Comparison of ENCODE assay signal across 7 mouse cellular contexts in the genomic region with DNA sequence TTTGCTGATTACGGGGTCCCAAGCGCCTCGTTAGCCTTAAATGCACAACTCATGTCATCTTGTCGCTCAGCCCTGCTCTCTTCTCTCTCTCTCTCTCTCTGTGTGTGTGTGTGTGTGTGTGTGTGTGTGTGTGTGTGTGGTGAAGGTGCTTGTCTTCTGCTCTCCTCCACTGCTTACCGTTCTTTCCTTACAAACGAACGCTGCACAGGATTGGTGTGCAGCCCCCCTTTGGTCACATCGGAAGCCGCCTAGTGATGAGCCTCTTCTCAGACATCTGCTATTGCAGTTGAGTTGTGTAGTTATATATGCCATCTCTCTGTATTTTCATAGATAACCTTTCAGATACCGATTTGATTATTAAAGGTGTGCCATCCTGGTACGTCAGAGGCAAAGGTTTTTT. TPM values are rescaled to one million over a fixed set of nuclear protein-coding genes. Genes with fewer than 3 reads are reported as not detected.
DNase-seq lines count a peak whose midpoint lies in the region; ATAC-seq and TF ChIP-seq lines count a peak whose summit lies in the region.

No protein-coding gene starts in this region.

- H3K9ac ChIP-seq in lung, embryonic 14.5 days = peak overlapping the region; percentile 54; the same call in 1 of the 2 replicates
- peak overlapping the region; percentile 68; the same call in 1 of the 2 replicates for H3K9ac ChIP-seq in embryonic facial prominence, embryonic 12.5 days
- peak overlapping the region; percentile 97 for H3K9ac ChIP-seq in neural tube, embryonic 12.5 days

- TF ChIP-seq CTCF in lung, embryonic 14.5 days (IDR thresholded peaks at IDR 0.05; ENCODE audit: low read depth) = no peak

- DNase-seq in lung, embryonic 14.5 days = no peak
- no peak for DNase-seq in lung, postnatal 14 days
- DNase-seq in c-Kit-positive CD71-positive TER-119-positive erythroid progenitor cells, embryonic 14.5 days (ENCODE audit: low spot score) = no peak
- no peak for DNase-seq in kidney, postnatal 4 days

- H3K4me1 ChIP-seq in lung, embryonic 14.5 days (ENCODE audit: insufficient read depth) = no peaks in the 10 kb centered on the region; the same call in 1 of the 2 replicates
- H3K4me1 ChIP-seq in embryonic facial prominence, embryonic 12.5 days = peaks cover 3% of the 10 kb centered on the region; the same call in 1 of the 2 replicates
- H3K4me1 ChIP-seq in neural tube, embryonic 12.5 days = peaks cover 22% of the 10 kb centered on the region

- peak overlapping the region; percentile 97 for H3K4me2 ChIP-seq in lung, embryonic 14.5 days
- peak overlapping the region; percentile 100 for H3K4me2 ChIP-seq in embryonic facial prominence, embryonic 12.5 days (replicated peaks)
- peak overlapping the region; percentile 61 for H3K4me2 ChIP-seq in neural tube, embryonic 12.5 days (replicated peaks)

- ATAC-seq in lung, embryonic 14.5 days (ENCODE audit: insufficient read depth) = no peak
- 0 out of 2 replicates have a peak, but pooled peaks have one; percentile 2 for ATAC-seq in embryonic facial prominence, embryonic 12.5 days (ENCODE audit: insufficient number of reproducible peaks, insufficient read depth, low FRiP score, low TSS enrichment)
- ATAC-seq in inflammation-experienced regulatory T-cells, adult 6 months = peak; percentile 7
- ATAC-seq in neural tube, embryonic 12.5 days (ENCODE audit: low FRiP score, low read depth) = no peak; the same call in 1 of the 2 replicates

- no peaks in the 10 kb centered on the region for H3K36me3 ChIP-seq in lung, embryonic 14.5 days (ENCODE audit: insufficient read depth)
- H3K36me3 ChIP-seq in embryonic facial prominence, embryonic 12.5 days = no peaks in the 10 kb centered on the region
- H3K36me3 ChIP-seq in neural tube, embryonic 12.5 days = no peaks in the 10 kb centered on the region

- no peaks in the 10 kb centered on the region for H3K9me3 ChIP-seq in lung, embryonic 14.5 days (ENCODE audit: low read depth, low read length)
- no peaks in the 10 kb centered on the region for H3K9me3 ChIP-seq in embryonic facial prominence, embryonic 12.5 days
- no peaks in the 10 kb centered on the region for H3K9me3 ChIP-seq in neural tube, embryonic 12.5 days

- H3K27ac ChIP-seq in lung, embryonic 14.5 days (ENCODE audit: low read depth) = no peak overlapping the region
- H3K27ac ChIP-seq in embryonic facial prominence, embryonic 12.5 days = peak overlapping the region; percentile 75; the same call in 1 of the 2 replicates
- peak overlapping the region; percentile 97; the same call in 1 of the 2 replicates for H3K27ac ChIP-seq in neural tube, embryonic 12.5 days

- peak overlapping the region; percentile 62 for H3K4me3 ChIP-seq in lung, embryonic 14.5 days (ENCODE audit: low read depth, low read length)
- peak overlapping the region; percentile 75 for H3K4me3 ChIP-seq in embryonic facial prominence, embryonic 12.5 days
- peak overlapping the region; percentile 98 for H3K4me3 ChIP-seq in neural tube, embryonic 12.5 days

- 4% methylated on average over 11 of the region's 11 CpGs for WGBS in lung, embryonic 14.5 days
- 4% methylated on average over 11 of the region's 11 CpGs for WGBS in embryonic facial prominence, embryonic 12.5 days
- WGBS in neural tube, embryonic 12.5 days = 3% methylated on average over 11 of the region's 11 CpGs

- peaks cover 36% of the 10 kb centered on the region for H3K27me3 ChIP-seq in lung, embryonic 14.5 days (ENCODE audit: insufficient read depth, low read length)
- peaks cover 25% of the 10 kb centered on the region for H3K27me3 ChIP-seq in embryonic facial prominence, embryonic 12.5 days
- no peaks in the 10 kb centered on the region for H3K27me3 ChIP-seq in neural tube, embryonic 12.5 days (replicated peaks)

RNA-seq across cellular contexts. Expression of gene Slain1, which starts 1.1 kb away (rescaled TPM):
- polyA plus RNA-seq in lung, embryonic 14.5 days (2014; fragmentation: Nextera tagmentation; extraction: Ambion mirVana) = 2.4 and 3.0 TPM in 2 replicates
- 3.6 and 4.5 TPM in 2 replicates for polyA plus RNA-seq in embryonic facial prominence, embryonic 12.5 days (2016; fragmentation: Nextera tagmentation; extraction: Ambion mirVana)
- 10 to 100 TPM; 11.1 to 18.2 (median 16.1) TPM for polyA plus RNA-seq in inflammation-experienced regulatory T-cells, adult 6 months (2017; shearing (Covaris generic))
- polyA plus RNA-seq in neural tube, embryonic 12.5 days (2016; fragmentation: Nextera tagmentation; extraction: Ambion mirVana) = 20.1 and 22.5 TPM in 2 replicates

Comparison
In these comparisons a context has a peak if more than half of its experiments do, and no peak if none do; other contexts are left out.
1. ATAC-seq: peak in embryonic facial prominence, embryonic 12.5 days (single experiment) and inflammation-experienced regulatory T-cells, adult 6 months (single experiment); none in lung, embryonic 14.5 days (single experiment) and neural tube, embryonic 12.5 days (single experiment).
2. Peak in every context shown above with its lines, with median percentiles within 50 percentile points of each other: H3K4me2 ChIP-seq, H3K4me3 ChIP-seq and H3K9ac ChIP-seq.